In genomic region chr7:27159882-27160281, GRCm38 (mm10) we compare ENCODE assay signal across 8 mouse cellular contexts. TPM values are rescaled to one million over a fixed set of nuclear protein-coding genes. Genes with fewer than 3 reads are reported as not detected.
DNase-seq lines count a peak whose midpoint lies in the region; ATAC-seq lines count a peak whose summit lies in the region.

No protein-coding gene starts in this region.

- ATAC-seq in activated CD4-positive, CD25-positive, alpha-beta regulatory T cell, adult 4 months: peak; percentile 90
- peak; percentile 93 for ATAC-seq in common myeloid progenitor, adult 5-6 weeks (replicated peaks; ENCODE audit: low read depth, poor library complexity, severe bottlenecking)
- peak; percentile 95 for ATAC-seq in inflammation-experienced regulatory T-cells, adult 6 months
- peak; percentile 83 for ATAC-seq in megakaryocyte-erythroid progenitor cell, adult 5-6 weeks (replicated peaks; ENCODE audit: low FRiP score, low TSS enrichment, poor library complexity, severe bottlenecking)

- peak; percentile 90 for DNase-seq in gastrocnemius, postnatal 10 days
- DNase-seq in left cerebral cortex, postnatal 10 days (ENCODE audit: extremely low spot score in 1 of 2, low spot score in 2 of 2): peak; percentile 89 to 93
- peak; percentile 74 for DNase-seq in right cerebral cortex, postnatal 25 days
- DNase-seq in urinary bladder, postnatal 36 days (ENCODE audit: low spot score in 2 of 2): peak; percentile 74 to 84

- intact Hi-C loops in left cerebral cortex, postnatal 10 days (cut with DNase I): no loop called here

RNA-seq across cellular contexts. Expression of gene Cyp2t4, which starts 6.4 kb away (rescaled TPM):
- under 1 TPM in 1 of 2 experiments, not detected in 1; 0.41 TPM for polyA plus RNA-seq in activated CD4-positive, CD25-positive, alpha-beta regulatory T cell, adult 4 months (2017; shearing (Covaris generic))
- total RNA-seq in common myeloid progenitor, adult 5-6 weeks (2017): not detected in 2 replicates
- total RNA-seq in gastrocnemius, postnatal 10 days (2021): not detected
- under 1 TPM in 2 of 3 experiments, not detected in 1; 0.24 to 0.59 TPM for polyA plus RNA-seq in inflammation-experienced regulatory T-cells, adult 6 months (2017; shearing (Covaris generic))
- total RNA-seq in left cerebral cortex, postnatal 10 days (2021): not detected
- not detected in 2 replicates for total RNA-seq in megakaryocyte-erythroid progenitor cell, adult 5-6 weeks (2014; fragmentation: Nextera tagmentation)
- total RNA-seq in megakaryocyte-erythroid progenitor cell, adult 5-6 weeks (2017): not detected in 2 replicates

RNA-seq across cellular contexts. Expression of gene Egln2, which starts 6.7 kb away (rescaled TPM):
- polyA plus RNA-seq in activated CD4-positive, CD25-positive, alpha-beta regulatory T cell, adult 4 months (2017; shearing (Covaris generic)): 10 to 100 TPM; 12.4 to 14.3 TPM
- 18.6 and 24.7 TPM in 2 replicates for total RNA-seq in common myeloid progenitor, adult 5-6 weeks (2017)
- 10 to 100 TPM; 83.9 to 91.4 TPM for total RNA-seq in gastrocnemius, postnatal 10 days (2021)
- polyA plus RNA-seq in inflammation-experienced regulatory T-cells, adult 6 months (2017; shearing (Covaris generic)): 10 to 100 TPM; 12.0 to 14.1 (median 13.9) TPM
- total RNA-seq in left cerebral cortex, postnatal 10 days (2021): 10 to 100 TPM; 82.3 to 84.9 TPM
- total RNA-seq in megakaryocyte-erythroid progenitor cell, adult 5-6 weeks (2014; fragmentation: Nextera tagmentation): 23.6 and 24.3 TPM in 2 replicates
- total RNA-seq in megakaryocyte-erythroid progenitor cell, adult 5-6 weeks (2017): 19.5 and 22.1 TPM in 2 replicates

RNA-seq across cellular contexts. Expression of gene Rab4b, which starts 18.8 kb away (rescaled TPM):
- 100 to 1,000 TPM; 126 to 166 TPM for polyA plus RNA-seq in activated CD4-positive, CD25-positive, alpha-beta regulatory T cell, adult 4 months (2017; shearing (Covaris generic))
- total RNA-seq in common myeloid progenitor, adult 5-6 weeks (2017): 10.6 and 21.7 TPM in 2 replicates
- total RNA-seq in gastrocnemius, postnatal 10 days (2021): 10 to 100 TPM; 22.7 to 25.2 TPM
- 100 to 1,000 TPM; 130 to 162 (median 146) TPM for polyA plus RNA-seq in inflammation-experienced regulatory T-cells, adult 6 months (2017; shearing (Covaris generic))
- 10 to 100 TPM; 85.4 to 89.5 TPM for total RNA-seq in left cerebral cortex, postnatal 10 days (2021)
- 16.2 and 30.1 TPM in 2 replicates for total RNA-seq in megakaryocyte-erythroid progenitor cell, adult 5-6 weeks (2014; fragmentation: Nextera tagmentation)
- 3.0 and 7.5 TPM in 2 replicates for total RNA-seq in megakaryocyte-erythroid progenitor cell, adult 5-6 weeks (2017)

RNA-seq across cellular contexts. Expression of gene Gm21983, which starts 21.0 kb away (rescaled TPM):
- polyA plus RNA-seq in activated CD4-positive, CD25-positive, alpha-beta regulatory T cell, adult 4 months (2017; shearing (Covaris generic)): under 1 TPM in 1 of 2 experiments, not detected in 1; 0.52 TPM
- total RNA-seq in common myeloid progenitor, adult 5-6 weeks (2017): not detected in 2 replicates
- total RNA-seq in gastrocnemius, postnatal 10 days (2021): not detected
- polyA plus RNA-seq in inflammation-experienced regulatory T-cells, adult 6 months (2017; shearing (Covaris generic)): not detected
- not detected for total RNA-seq in left cerebral cortex, postnatal 10 days (2021)
- total RNA-seq in megakaryocyte-erythroid progenitor cell, adult 5-6 weeks (2014; fragmentation: Nextera tagmentation): not detected in 2 replicates
- total RNA-seq in megakaryocyte-erythroid progenitor cell, adult 5-6 weeks (2017): not detected in 2 replicates

RNA-seq across cellular contexts. Expression of gene Mia, which starts 21.1 kb away (rescaled TPM):
- under 1 TPM in 1 of 2 experiments, not detected in 1; 0.34 TPM for polyA plus RNA-seq in activated CD4-positive, CD25-positive, alpha-beta regulatory T cell, adult 4 months (2017; shearing (Covaris generic))
- total RNA-seq in common myeloid progenitor, adult 5-6 weeks (2017): 0.23 TPM in 1 of 2 replicates, not detected in the other
- total RNA-seq in gastrocnemius, postnatal 10 days (2021): not detected
- not detected for polyA plus RNA-seq in inflammation-experienced regulatory T-cells, adult 6 months (2017; shearing (Covaris generic))
- total RNA-seq in left cerebral cortex, postnatal 10 days (2021): 1 to 10 TPM; 1.5 to 3.2 TPM
- total RNA-seq in megakaryocyte-erythroid progenitor cell, adult 5-6 weeks (2014; fragmentation: Nextera tagmentation): not detected in 2 replicates
- not detected in 2 replicates for total RNA-seq in megakaryocyte-erythroid progenitor cell, adult 5-6 weeks (2017)

Comparison
In these comparisons a context has a peak if more than half of its experiments do, and no peak if none do; other contexts are left out.
1. Peak in every context shown above with its lines: DNase-seq and ATAC-seq.